Mouse (Mus musculus) limb, embryonic 14.5 days (tissue): Measurements from ENCODE around the gene Smarca5. TPM values are rescaled to one million over a fixed set of nuclear protein-coding genes. Genes with fewer than 3 reads are reported as not detected.

Source experiments
- ATAC-seq: fragments of 200-750 bp; cut with Nextera tagmentation; 2 replicates; pipeline ENCODE4 v1.8.0; 2017; ENCODE audit warnings: low read depth, moderate number of reproducible peaks, moderate TSS enrichment; ENCODE audit not compliant: low FRiP score
- DNase-seq: peaks from one replicate; pipeline ENCODE4 v3.0.0-alpha.2; 2015; ENCODE audit warnings: low spot score
- H3K27ac ChIP-seq: fragments of 300-500 bp; sonication (generic); replicated peaks from 2 replicates; pipeline ENCODE4 v1.5.1; 2014; ENCODE audit warnings: low read depth, mild to moderate bottlenecking, low read length, moderate library complexity, mixed read lengths
- H3K27me3 ChIP-seq: fragments of 300-500 bp; sonication (generic); 2 replicates; pipeline ENCODE4 v1.6.1; 2014; ENCODE audit warnings: low read length, mixed read lengths; ENCODE audit not compliant: control insufficient read depth, insufficient read depth
- H3K36me3 ChIP-seq: fragments of 300-500 bp; sonication (generic); 2 replicates; pipeline ENCODE4 v1.6.1; 2014; ENCODE audit warnings: mild to moderate bottlenecking, low read length, moderate library complexity, mixed read lengths; ENCODE audit not compliant: control insufficient read depth, insufficient read depth
- H3K4me1 ChIP-seq: fragments of 300-500 bp; sonication (generic); 2 replicates; pipeline ENCODE4 v1.6.1; 2014; ENCODE audit warnings: antibody characterized with exemption, low read length, mixed read lengths; ENCODE audit not compliant: control insufficient read depth, insufficient read depth
- H3K4me2 ChIP-seq: fragments of 300-500 bp; sonication (generic); replicated peaks from 2 replicates; pipeline ENCODE4 v1.6.1; 2014; ENCODE audit warnings: low read depth, mild to moderate bottlenecking, low read length, moderate library complexity; ENCODE audit not compliant: severe bottlenecking
- H3K4me3 ChIP-seq: fragments of 300-500 bp; sonication (generic); replicated peaks from 2 replicates; pipeline ENCODE4 v1.5.1; 2014; ENCODE audit warnings: low read length
- H3K9ac ChIP-seq: fragments of 300-500 bp; sonication (generic); 2 replicates; pipeline ENCODE4 v1.6.1; 2014; ENCODE audit warnings: mild to moderate bottlenecking, low read depth, low read length, moderate library complexity; ENCODE audit not compliant: severe bottlenecking
- H3K9me3 ChIP-seq: fragments of 300-500 bp; sonication (generic); 2 replicates; pipeline ENCODE4 v1.6.1; 2016; ENCODE audit warnings: low read length; ENCODE audit not compliant: control insufficient read depth
- POLR2A ChIP-seq: fragments of 200-500 bp; IDR thresholded peaks from 2 replicates; pipeline ENCODE4 v1.8.0; 2012; ENCODE audit warnings: inconsistent platforms, mild to moderate bottlenecking, moderate library complexity, borderline replicate concordance; ENCODE audit not compliant: insufficient read depth, insufficient read length; ENCODE audit errors: extremely low read depth
- WGBS: fragments of 180-500 bp; shearing (Covaris S2); extraction: QIAGEN DNeasy Blood & Tissue Kit; methylation state at CpG from one replicate; pipeline ENCODE4 v1.1.7; 2014; 5-methylcytosine and 5-hydroxymethylcytosine counted together
- polyA plus RNA-seq, 2 experiments: library from polyadenylated mRNA; depleted of rRNA in 1 of 2; stranded (reverse) in 1 of 2; unstranded in 1 of 2; fragments of >200 nt; fragmentation: Nextera tagmentation in 1 of 2; extraction: Ambion mirVana in 1 of 2; gene quantifications; 2 replicates each; pipeline versions ENCODE4 v1.2.1 to v1.2.3; 2012 to 2014

The Smarca5 gene
- polyA plus RNA-seq, 2 experiments = 24.6 to 78.1 TPM

DNA sequence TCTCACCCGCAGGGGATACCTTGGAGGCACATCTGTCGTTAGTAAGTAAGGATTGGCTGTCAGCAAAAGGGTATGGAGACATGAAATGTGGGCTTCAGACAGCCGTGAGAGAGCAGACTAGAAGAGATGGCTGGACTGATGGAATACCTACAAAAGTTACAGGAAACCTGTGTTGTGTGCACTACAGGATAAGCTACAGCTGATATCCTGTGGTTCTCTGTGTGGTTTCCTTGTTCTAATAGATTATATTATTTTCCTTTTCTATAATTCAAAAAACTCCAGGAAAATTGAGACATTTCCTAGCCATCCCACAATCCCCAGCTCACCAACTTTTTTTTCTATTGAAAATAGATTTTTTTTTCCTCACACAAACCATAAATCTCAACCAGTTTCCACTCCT, 75.8 kb downstream of the Smarca5 start:
- H3K4me2 ChIP-seq = no peak overlapping the region
- H3K9ac ChIP-seq = no peak overlapping the region
- no peak overlapping the region for H3K27ac ChIP-seq
- no peaks in the 10 kb centered on the region for H3K36me3 ChIP-seq
- H3K4me3 ChIP-seq = no peak overlapping the region
- no peaks in the 10 kb centered on the region for H3K27me3 ChIP-seq
- DNase-seq (no peak), ATAC-seq (no peak)
- no peak for TF ChIP-seq POLR2A
- no peaks in the 10 kb centered on the region for H3K4me1 ChIP-seq
- WGBS = 61% methylated on average over 3 of the region's 3 CpGs
- H3K9me3 ChIP-seq = no peaks in the 10 kb centered on the region

DNA sequence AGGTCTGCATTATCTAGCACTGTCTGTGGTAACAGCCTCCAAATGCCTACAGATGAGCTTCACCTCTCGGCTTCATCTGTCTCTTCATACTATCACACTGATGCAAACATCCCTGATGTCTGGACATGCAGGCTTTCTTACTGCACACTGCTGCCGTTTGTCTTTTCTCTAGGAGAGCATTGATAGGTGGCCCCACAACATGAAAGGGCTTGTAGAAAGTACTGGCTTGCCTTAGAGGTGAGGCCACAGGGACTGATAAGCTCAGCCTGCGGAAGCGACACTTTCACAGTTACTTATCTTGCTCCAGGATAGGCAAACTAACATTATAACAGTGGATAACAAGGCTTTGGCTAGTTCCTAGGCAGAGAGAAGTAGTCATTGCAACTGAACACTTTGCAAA, 78.2 kb downstream of the Smarca5 start:
- H3K36me3 ChIP-seq = no peaks in the 10 kb centered on the region
- no peaks in the 10 kb centered on the region for H3K4me1 ChIP-seq
- ATAC-seq (no peak), DNase-seq (no peak)
- 68% methylated on average over 4 of the region's 4 CpGs for WGBS
- H3K9ac ChIP-seq = no peak overlapping the region
- H3K27me3 ChIP-seq = no peaks in the 10 kb centered on the region
- H3K9me3 ChIP-seq = no peaks in the 10 kb centered on the region
- no peak overlapping the region for H3K4me3 ChIP-seq
- H3K4me2 ChIP-seq = no peak overlapping the region
- H3K27ac ChIP-seq = no peak overlapping the region
- no peak for TF ChIP-seq POLR2A

DNA sequence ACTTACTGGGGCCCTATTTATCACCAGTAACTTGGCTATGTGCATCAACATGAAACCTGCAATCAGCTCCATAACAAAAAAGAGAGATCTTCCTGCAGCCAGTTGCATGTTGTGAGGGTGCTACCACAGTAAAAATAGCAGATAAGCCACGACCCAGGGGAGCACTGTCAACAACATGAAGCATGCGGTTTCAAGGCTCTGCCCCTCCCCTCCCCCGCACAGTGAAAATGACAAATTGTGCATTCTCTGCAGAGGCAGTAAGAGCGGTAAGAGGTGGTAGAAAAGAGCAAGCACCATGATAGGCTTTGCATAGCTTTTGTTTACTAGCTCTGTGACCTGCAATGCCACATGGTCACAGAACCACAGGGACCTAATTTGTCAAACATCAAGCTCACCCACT, 81.7 kb downstream of the Smarca5 start:
- ATAC-seq (no peak), DNase-seq (no peak)
- no peak overlapping the region for H3K9ac ChIP-seq
- H3K4me3 ChIP-seq = no peak overlapping the region
- H3K4me1 ChIP-seq = no peaks in the 10 kb centered on the region
- TF ChIP-seq POLR2A = no peak
- WGBS = 50% methylated on average over 4 of the region's 4 CpGs
- no peak overlapping the region for H3K27ac ChIP-seq
- no peaks in the 10 kb centered on the region for H3K27me3 ChIP-seq
- H3K4me2 ChIP-seq = no peak overlapping the region
- no peaks in the 10 kb centered on the region for H3K36me3 ChIP-seq
- no peaks in the 10 kb centered on the region for H3K9me3 ChIP-seq

Other genes starting within 250 kb of the Smarca5 start
- gene Gypa, start 245.7 kb downstream of the Smarca5 start, polyA plus RNA-seq (2012; rRNA removed) = 1.8 and 2.6 TPM in 2 replicates
- 2.8 and 6.2 TPM in 2 replicates for gene Gypa, start 245.7 kb downstream of the Smarca5 start, polyA plus RNA-seq (2014; fragmentation: Nextera tagmentation; extraction: Ambion mirVana)
- 0.10 and 0.13 TPM in 2 replicates for gene Frem3, start 128.4 kb downstream of the Smarca5 start, polyA plus RNA-seq (2012; rRNA removed)
- gene Frem3, start 128.4 kb downstream of the Smarca5 start, polyA plus RNA-seq (2014; fragmentation: Nextera tagmentation; extraction: Ambion mirVana) = 0.14 and 0.21 TPM in 2 replicates
- gene Gab1, start 141.0 kb upstream of the Smarca5 start, polyA plus RNA-seq (2012; rRNA removed) = 44.8 and 56.3 TPM in 2 replicates
- gene Gab1, start 141.0 kb upstream of the Smarca5 start, polyA plus RNA-seq (2014; fragmentation: Nextera tagmentation; extraction: Ambion mirVana) = 41.3 and 47.2 TPM in 2 replicates